Mouse (Mus musculus) MEL (cell line): ENCODE data around the gene Kif3b.

ENCODE experiments used
- MAX ChIP-seq: IDR thresholded peaks from 2 replicates; pipeline ENCODE4 v1.6.1; 2011; ENCODE audit warnings: low read length, improper control_type of control experiment
- MXI1 ChIP-seq: IDR thresholded peaks from 2 replicates; pipeline ENCODE4 v1.6.1; 2011; ENCODE audit warnings: mild to moderate bottlenecking, low read depth, low read length, improper control_type of control experiment
- USF1 ChIP-seq: IDR thresholded peaks from 2 replicates; pipeline ENCODE4 v1.6.1; 2014; ENCODE audit warnings: low read depth, mild to moderate bottlenecking, inconsistent platforms, low read length, improper control_type of control experiment, moderate library complexity

- TF ChIP-seq USF1 (no peak), MAX (no peak), MXI1 (no peak)
These were observed 17.4 kb downstream of the Kif3b start for GRCm38 (mm10) chr2:153308586-153308985.
